Mouse (Mus musculus) cerebellum, postnatal 4 days (tissue): ENCODE data around the gene Llgl2.

Experiments
- DNase-seq, 2 experiments: peaks; one replicate each; pipeline ENCODE4 v3.0.0; 2022; ENCODE audit warnings: low spot score in 2 of 2, mixed read lengths in 1 of 2

Llgl2 gene

GRCm38 (mm10) chr11:115903384-115904230 is 79.8 kb downstream of the Llgl2 start:
- DNase-seq = no peak

- DNase-seq = no peak
These were observed 80.5 kb downstream of the Llgl2 start for GRCm38 (mm10) chr11:115904231-115904955.
